Mouse (Mus musculus) limb, embryonic 12.5 days (tissue): ENCODE measurements around the gene Zfp281. TPM values are rescaled to one million over a fixed set of nuclear protein-coding genes. Genes with fewer than 3 reads are reported as not detected.

Experiments
- ATAC-seq: fragments of 200-750 bp; cut with Nextera tagmentation; 2 replicates; pipeline ENCODE4 v1.8.0; 2017; ENCODE audit warnings: low read depth, moderate TSS enrichment; ENCODE audit not compliant: insufficient number of reproducible peaks, insufficient read depth, low FRiP score, low TSS enrichment
- H3K27ac ChIP-seq: fragments of 300-500 bp; sonication (generic); 2 replicates; pipeline ENCODE4 v1.5.1; 2016; ENCODE audit warnings: mild to moderate bottlenecking, moderate library complexity
- H3K27me3 ChIP-seq: fragments of 300-500 bp; sonication (generic); 2 replicates; pipeline ENCODE4 v1.6.1; 2016; ENCODE audit warnings: mild to moderate bottlenecking, moderate library complexity
- H3K36me3 ChIP-seq: fragments of 300-500 bp; sonication (generic); 2 replicates; pipeline ENCODE4 v1.6.1; 2016; ENCODE audit warnings: mild to moderate bottlenecking, moderate library complexity
- H3K4me1 ChIP-seq: fragments of 300-500 bp; sonication (generic); replicated peaks from 2 replicates; pipeline ENCODE4 v1.6.1; 2016
- H3K4me2 ChIP-seq: fragments of 300-500 bp; sonication (generic); 2 replicates; pipeline ENCODE4 v1.6.1; 2016; ENCODE audit warnings: mild to moderate bottlenecking, moderate library complexity
- H3K4me3 ChIP-seq: fragments of 300-500 bp; sonication (generic); replicated peaks from 2 replicates; pipeline ENCODE4 v1.5.1; 2016; ENCODE audit warnings: mild to moderate bottlenecking
- H3K9ac ChIP-seq: fragments of 300-500 bp; sonication (generic); replicated peaks from 2 replicates; pipeline ENCODE4 v1.6.1; 2016; ENCODE audit warnings: mild to moderate bottlenecking, moderate library complexity
- H3K9me3 ChIP-seq: fragments of 300-500 bp; sonication (generic); 2 replicates; pipeline ENCODE4 v1.6.1; 2016; ENCODE audit warnings: mild to moderate bottlenecking, moderate library complexity
- WGBS: fragments of 180-500 bp; shearing (Covaris S2); methylation state at CpG from one replicate; pipeline ENCODE4 v1.1.7; 2016; 5-methylcytosine and 5-hydroxymethylcytosine counted together
- polyA plus RNA-seq: library from polyadenylated mRNA; unstranded; fragments of >200 nt; fragmentation: Nextera tagmentation; extraction: Ambion mirVana; gene quantifications from 2 replicates; pipeline ENCODE4 v1.2.1, GENCODE M21; 2016

Zfp281 gene
- polyA plus RNA-seq, 1 experiment from 2014 or later, result 31.3 TPM

GRCm38 (mm10) chr1:136659337-136659736, 34.6 kb downstream of the Zfp281 start:
- Histone ChIP-seq H3K9me3 (no peaks in the 10 kb centered on the region), H3K4me1 (peaks cover 19% of the 10 kb centered on the region), H3K36me3 (no peaks in the 10 kb centered on the region), H3K4me3 (no peak overlapping the region), H3K4me2 (no peak overlapping the region), H3K27ac (no peak overlapping the region), H3K9ac (no peak overlapping the region), H3K27me3 (no peaks in the 10 kb centered on the region)
- 93% methylated on average over 9 of the region's 9 CpGs for WGBS
- no peak for ATAC-seq

GRCm38 (mm10) chr1:136659917-136660316, 35.2 kb downstream of the Zfp281 start:
- Histone ChIP-seq H3K9ac (no peak overlapping the region), H3K9me3 (no peaks in the 10 kb centered on the region), H3K4me1 (peaks cover 18% of the 10 kb centered on the region), H3K27ac (no peak overlapping the region), H3K4me3 (no peak overlapping the region), H3K4me2 (no peak overlapping the region), H3K27me3 (no peaks in the 10 kb centered on the region), H3K36me3 (no peaks in the 10 kb centered on the region)
- ATAC-seq, result no peak
- WGBS, result 71% methylated on average over 9 of the region's 9 CpGs

GRCm38 (mm10) chr1:136661511-136661910, 36.8 kb downstream of the Zfp281 start:
- no peaks in the 10 kb centered on the region for H3K27me3 ChIP-seq
- ATAC-seq, result no peak
- H3K27ac ChIP-seq, result peak overlapping the region; percentile 74
- H3K9ac ChIP-seq, result no peak overlapping the region
- no peak overlapping the region for H3K4me2 ChIP-seq
- H3K4me3 ChIP-seq, result no peak overlapping the region
- no peaks in the 10 kb centered on the region for H3K9me3 ChIP-seq
- no peaks in the 10 kb centered on the region for H3K36me3 ChIP-seq
- peaks cover 21% of the 10 kb centered on the region for H3K4me1 ChIP-seq
- WGBS, result 43% methylated on average over 9 of the region's 9 CpGs

- Histone ChIP-seq H3K9me3 (no peaks in the 10 kb centered on the region), H3K27me3 (no peaks in the 10 kb centered on the region), H3K4me2 (no peak overlapping the region; the same call in 1 of the 2 replicates), H3K27ac (peak overlapping the region; percentile 74), H3K9ac (no peak overlapping the region), H3K4me1 (peaks cover 21% of the 10 kb centered on the region), H3K4me3 (no peak overlapping the region), H3K36me3 (no peaks in the 10 kb centered on the region)
- no peak for ATAC-seq
- WGBS, result 44% methylated on average over 10 of the region's 10 CpGs
These were observed 37.4 kb downstream of the Zfp281 start for GRCm38 (mm10) chr1:136661939-136662563.

- WGBS, result 49% methylated on average over 6 of the region's 6 CpGs
- no peak for ATAC-seq
- Histone ChIP-seq H3K4me3 (no peak overlapping the region), H3K36me3 (no peaks in the 10 kb centered on the region), H3K27ac (no peak overlapping the region), H3K4me1 (peaks cover 32% of the 10 kb centered on the region), H3K27me3 (no peaks in the 10 kb centered on the region), H3K4me2 (no peak overlapping the region), H3K9ac (no peak overlapping the region), H3K9me3 (no peaks in the 10 kb centered on the region)
These were observed 40.4 kb downstream of the Zfp281 start for GRCm38 (mm10) chr1:136664921-136665582.

- WGBS, result 65% methylated on average over 2 of the region's 2 CpGs
- ATAC-seq, result no peak
- H3K27ac ChIP-seq, result no peak overlapping the region
- no peak overlapping the region for H3K9ac ChIP-seq
- H3K9me3 ChIP-seq, result no peaks in the 10 kb centered on the region
- H3K36me3 ChIP-seq, result no peaks in the 10 kb centered on the region
- H3K4me1 ChIP-seq, result peaks cover 34% of the 10 kb centered on the region
- no peaks in the 10 kb centered on the region for H3K27me3 ChIP-seq
- no peak overlapping the region for H3K4me3 ChIP-seq
- H3K4me2 ChIP-seq, result no peak overlapping the region
These were observed 41.8 kb downstream of the Zfp281 start for GRCm38 (mm10) chr1:136666513-136666912.

GRCm38 (mm10) chr1:136669926-136670325, 45.2 kb downstream of the Zfp281 start:
- no peak; the same call in 1 of the 2 replicates for ATAC-seq
- H3K27ac ChIP-seq, result peak overlapping the region; percentile 80
- 0 out of 2 replicates have a peak overlapping the region, but pooled peaks have one; percentile 17 for H3K4me2 ChIP-seq

GRCm38 (mm10) chr1:136670421-136670820, 45.7 kb downstream of the Zfp281 start:
- Histone ChIP-seq H3K9me3 (no peaks in the 10 kb centered on the region), H3K27ac (peak overlapping the region; percentile 26), H3K9ac (no peak overlapping the region), H3K4me1 (peaks cover 51% of the 10 kb centered on the region), H3K4me2 (peak overlapping the region; percentile 1; the same call in 1 of the 2 replicates), H3K36me3 (no peaks in the 10 kb centered on the region), H3K27me3 (no peaks in the 10 kb centered on the region), H3K4me3 (no peak overlapping the region)
- ATAC-seq, result peak; percentile 63; the same call in 1 of the 2 replicates
- 31% methylated on average over 16 of the region's 16 CpGs for WGBS

More at GRCm38 (mm10) chr1:136669926-136670325, 45.2 kb downstream of the Zfp281 start:
- Histone ChIP-seq H3K27me3 (no peaks in the 10 kb centered on the region), H3K36me3 (no peaks in the 10 kb centered on the region), H3K4me3 (no peak overlapping the region), H3K9ac (no peak overlapping the region), H3K4me1 (peaks cover 50% of the 10 kb centered on the region), H3K9me3 (no peaks in the 10 kb centered on the region)
- 48% methylated on average over 7 of the region's 7 CpGs for WGBS

- WGBS, result 87% methylated on average over 12 of the region's 12 CpGs
- no peaks in the 10 kb centered on the region for H3K27me3 ChIP-seq
- no peak for ATAC-seq
- H3K4me3 ChIP-seq, result no peak overlapping the region
- peaks cover 53% of the 10 kb centered on the region for H3K4me1 ChIP-seq
- H3K4me2 ChIP-seq, result no peak overlapping the region
- H3K36me3 ChIP-seq, result no peaks in the 10 kb centered on the region
- H3K9me3 ChIP-seq, result no peaks in the 10 kb centered on the region
- H3K9ac ChIP-seq, result no peak overlapping the region
- no peak overlapping the region for H3K27ac ChIP-seq
These were observed 47.2 kb downstream of the Zfp281 start for GRCm38 (mm10) chr1:136671767-136672434.

- Histone ChIP-seq H3K4me2 (no peak overlapping the region), H3K4me3 (no peak overlapping the region), H3K27me3 (no peaks in the 10 kb centered on the region), H3K27ac (no peak overlapping the region), H3K36me3 (no peaks in the 10 kb centered on the region), H3K9ac (no peak overlapping the region), H3K9me3 (no peaks in the 10 kb centered on the region), H3K4me1 (peaks cover 53% of the 10 kb centered on the region)
- WGBS, result 82% methylated on average over 6 of the region's 6 CpGs
- no peak for ATAC-seq
These were observed 47.9 kb downstream of the Zfp281 start for GRCm38 (mm10) chr1:136672564-136672963.

GRCm38 (mm10) chr1:136673293-136673692, 48.6 kb downstream of the Zfp281 start:
- Histone ChIP-seq H3K36me3 (no peaks in the 10 kb centered on the region), H3K27me3 (no peaks in the 10 kb centered on the region), H3K9me3 (no peaks in the 10 kb centered on the region), H3K4me1 (peaks cover 53% of the 10 kb centered on the region), H3K27ac (no peak overlapping the region), H3K4me2 (no peak overlapping the region), H3K9ac (no peak overlapping the region), H3K4me3 (no peak overlapping the region)
- ATAC-seq, result no peak
- WGBS, result 50% methylated on average over 4 of the region's 4 CpGs
